Mouse (Mus musculus) heart, embryonic 16.5 days (tissue): ENCODE data around the gene Mthfd1. TPM values are rescaled to one million over a fixed set of nuclear protein-coding genes. Genes with fewer than 3 reads are reported as not detected.

Experiments
- ATAC-seq: fragments of 200-750 bp; cut with Nextera tagmentation; replicated peaks from 2 replicates; pipeline ENCODE4 v1.8.0; 2017; ENCODE audit warnings: moderate number of reproducible peaks; ENCODE audit not compliant: insufficient read depth, low FRiP score; ENCODE audit errors: extremely low read depth
- H3K27ac ChIP-seq: fragments of 300-500 bp; sonication (generic); 2 replicates; pipeline ENCODE4 v1.5.1; 2014; ENCODE audit warnings: mild to moderate bottlenecking, low read length, control low read depth, moderate library complexity
- H3K27me3 ChIP-seq: fragments of 300-500 bp; sonication (generic); 2 replicates; pipeline ENCODE4 v1.6.1; 2014; ENCODE audit warnings: low read length, mixed read lengths; ENCODE audit not compliant: control insufficient read depth, insufficient read depth
- H3K36me3 ChIP-seq: fragments of 300-500 bp; sonication (generic); 2 replicates; pipeline ENCODE4 v1.6.1; 2014; ENCODE audit not compliant: control insufficient read depth, insufficient read depth
- H3K4me1 ChIP-seq: fragments of 300-500 bp; sonication (generic); 2 replicates; pipeline ENCODE4 v1.6.1; 2014; ENCODE audit warnings: low read length, mixed read lengths; ENCODE audit not compliant: control insufficient read depth, insufficient read depth
- H3K4me2 ChIP-seq: fragments of 300-500 bp; sonication (generic); 2 replicates; pipeline ENCODE4 v1.6.1; 2014; ENCODE audit warnings: low read depth, mild to moderate bottlenecking, control low read depth, low read length
- H3K4me3 ChIP-seq: fragments of 300-500 bp; sonication (generic); 2 replicates; pipeline ENCODE4 v1.5.1; 2014; ENCODE audit warnings: mild to moderate bottlenecking, control low read depth, low read length
- H3K9ac ChIP-seq: fragments of 300-500 bp; sonication (generic); 2 replicates; pipeline ENCODE4 v1.6.1; 2014; ENCODE audit warnings: low read length, control low read depth
- H3K9me3 ChIP-seq: fragments of 300-500 bp; sonication (generic); replicated peaks from 2 replicates; pipeline ENCODE4 v1.6.1; 2016; ENCODE audit warnings: low read length; ENCODE audit not compliant: control insufficient read depth
- whole genome bisulfite sequencing: fragments of 180-500 bp; shearing (Covaris S2); extraction: QIAGEN DNeasy Blood & Tissue Kit; methylation state at CpG from one replicate; pipeline ENCODE4 v1.1.7; 2014; 5-methylcytosine and 5-hydroxymethylcytosine counted together
- polyA plus RNA-seq: library from polyadenylated mRNA; unstranded; fragments of >200 nt; fragmentation: Nextera tagmentation; extraction: Ambion mirVana; gene quantifications from 2 replicates; pipeline ENCODE4 v1.2.1, GENCODE M21; 2015

Gene Mthfd1
- polyA plus RNA-seq, 1 experiment from 2014 or later = 45.8 TPM

DNA sequence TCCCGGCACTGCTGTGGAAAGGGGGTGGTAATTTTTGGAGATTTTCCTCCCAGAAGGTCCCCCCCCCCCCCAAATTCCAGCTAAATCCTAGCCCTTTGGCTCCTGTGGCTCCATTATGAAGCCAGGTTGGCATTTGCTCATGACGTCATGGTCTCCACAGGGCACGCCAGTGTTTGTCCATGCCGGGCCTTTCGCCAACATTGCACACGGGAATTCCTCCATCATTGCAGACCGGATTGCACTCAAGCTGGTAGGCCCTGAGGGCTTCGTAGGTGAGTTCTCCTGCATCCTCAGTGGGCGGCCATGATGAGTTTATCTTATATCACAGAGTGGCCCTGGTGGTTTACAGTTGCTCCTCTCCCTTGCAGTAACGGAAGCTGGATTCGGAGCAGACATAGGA, 48.4 kb downstream of the Mthfd1 start:
- Histone ChIP-seq H3K36me3 (peaks cover 6% of the 10 kb centered on the region), H3K27me3 (no peaks in the 10 kb centered on the region), H3K9ac (no peak overlapping the region), H3K27ac (no peak overlapping the region), H3K9me3 (no peaks in the 10 kb centered on the region), H3K4me2 (no peak overlapping the region), H3K4me3 (no peak overlapping the region), H3K4me1 (peaks cover 17% of the 10 kb centered on the region)
- WGBS = 81% methylated on average over 11 of the region's 11 CpGs
- no peak for ATAC-seq

- no peak overlapping the region for H3K4me3 ChIP-seq
Measured at GRCm38 (mm10) chr12:76304199-76304598, 49.1 kb downstream of the Mthfd1 start.

DNA sequence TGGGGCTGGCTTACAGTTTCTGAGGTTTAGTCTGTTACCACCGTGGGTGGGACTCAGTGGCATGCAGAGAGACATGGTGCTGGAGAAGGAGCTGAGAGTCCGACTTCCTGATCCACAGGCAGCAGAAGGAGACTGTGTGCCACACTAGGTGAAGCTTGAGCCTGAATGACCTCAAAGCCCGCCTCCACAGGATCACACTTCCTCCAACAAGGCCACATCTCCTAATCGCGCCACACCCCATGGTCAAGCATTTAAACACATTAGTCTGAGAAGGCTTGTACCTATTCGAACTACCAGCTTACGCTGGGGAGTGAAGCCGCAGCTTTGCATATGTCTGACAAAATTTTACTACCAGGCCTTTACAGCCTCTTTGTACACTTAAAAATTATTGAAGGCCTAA, 50.0 kb downstream of the Mthfd1 start:
- WGBS = 89% methylated on average over 8 of the region's 8 CpGs
- H3K36me3 ChIP-seq = peaks cover 9% of the 10 kb centered on the region

More at GRCm38 (mm10) chr12:76304199-76304598, 49.1 kb downstream of the Mthfd1 start:
- peaks cover 18% of the 10 kb centered on the region for H3K4me1 ChIP-seq
- ATAC-seq = no peak
- H3K27ac ChIP-seq = no peak overlapping the region
- peaks cover 8% of the 10 kb centered on the region for H3K36me3 ChIP-seq
- H3K9ac ChIP-seq = no peak overlapping the region
- H3K9me3 ChIP-seq = no peaks in the 10 kb centered on the region
- 59% methylated on average over 4 of the region's 4 CpGs for WGBS
- no peaks in the 10 kb centered on the region for H3K27me3 ChIP-seq
- no peak overlapping the region for H3K4me2 ChIP-seq

DNA sequence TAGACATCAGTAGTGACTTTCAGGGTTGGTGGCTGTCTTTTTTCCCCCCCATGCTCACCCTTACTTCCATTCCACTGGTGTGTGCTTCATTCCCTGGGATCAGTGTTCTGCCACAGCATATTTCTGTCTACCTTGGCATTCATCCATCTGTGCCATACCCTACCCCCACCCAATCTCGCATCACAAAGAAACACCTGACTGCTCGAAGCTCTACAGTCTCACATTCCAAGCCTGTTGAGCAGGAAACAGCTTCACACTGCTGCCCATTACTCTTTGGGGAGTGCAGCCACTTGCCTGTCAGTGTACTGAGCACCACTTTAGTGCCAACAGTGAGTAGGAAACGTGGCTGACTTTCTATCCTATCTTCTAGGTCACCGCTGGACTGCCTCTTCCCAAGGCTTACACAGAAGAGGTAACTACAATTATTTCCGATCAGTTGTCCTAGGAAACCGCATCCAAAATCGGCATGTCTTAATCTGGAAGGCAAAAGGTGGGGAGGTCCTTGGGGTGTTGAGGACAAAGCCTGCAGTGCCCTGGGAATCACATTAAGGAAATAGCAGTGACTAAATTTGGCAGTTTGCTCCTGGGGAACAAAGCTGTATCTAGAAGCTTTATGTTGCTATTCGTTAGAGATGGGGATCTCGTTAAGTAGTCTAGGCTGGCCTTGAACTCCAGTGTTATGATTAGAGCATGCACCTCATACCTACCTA, 51.9 kb downstream of the Mthfd1 start:
- ATAC-seq = peak; percentile 26; the same call in 1 of the 2 replicates
- peaks cover 20% of the 10 kb centered on the region for H3K4me1 ChIP-seq
- H3K9ac ChIP-seq = no peak overlapping the region
- H3K4me3 ChIP-seq = no peak overlapping the region
- WGBS = 54% methylated on average over 9 of the region's 9 CpGs
- H3K9me3 ChIP-seq = no peaks in the 10 kb centered on the region
- H3K4me2 ChIP-seq = no peak overlapping the region
- H3K36me3 ChIP-seq = peaks cover 7% of the 10 kb centered on the region; the same call in 1 of the 2 replicates
- no peaks in the 10 kb centered on the region for H3K27me3 ChIP-seq
- H3K27ac ChIP-seq = peak overlapping the region; percentile 76

More for the DNA sequence above, 50.0 kb downstream of the Mthfd1 start:
- ATAC-seq = no peak
- H3K4me3 ChIP-seq = no peak overlapping the region
- no peaks in the 10 kb centered on the region for H3K9me3 ChIP-seq
- H3K27me3 ChIP-seq = no peaks in the 10 kb centered on the region
- no peak overlapping the region for H3K4me2 ChIP-seq
- H3K9ac ChIP-seq = no peak overlapping the region
- peaks cover 18% of the 10 kb centered on the region for H3K4me1 ChIP-seq
- no peak overlapping the region for H3K27ac ChIP-seq

DNA sequence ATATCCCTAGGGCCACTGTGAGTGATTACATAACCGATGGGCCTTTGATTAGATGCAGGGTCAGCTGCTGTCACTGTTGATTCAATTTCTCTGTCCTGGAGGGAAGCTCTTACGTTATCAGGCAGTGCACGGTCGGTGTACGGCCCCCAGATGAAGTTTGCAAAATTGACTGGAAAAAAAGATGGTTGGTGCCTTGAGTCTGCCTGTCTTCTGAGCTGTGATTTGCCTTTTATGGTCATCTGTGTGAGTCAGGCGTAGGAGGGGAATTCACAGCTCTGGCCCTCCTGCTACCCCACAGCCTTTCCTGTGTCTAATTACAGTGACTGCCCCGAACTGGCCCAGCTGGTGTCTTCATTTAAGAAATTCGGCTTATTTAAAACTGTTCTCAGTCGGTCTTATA, 52.9 kb downstream of the Mthfd1 start:
- peak; percentile 52 for ATAC-seq
- 24% methylated on average over 9 of the region's 9 CpGs for WGBS
- H3K36me3 ChIP-seq = peaks cover 7% of the 10 kb centered on the region; the same call in 1 of the 2 replicates
- H3K4me1 ChIP-seq = peaks cover 20% of the 10 kb centered on the region
- no peak overlapping the region for H3K4me3 ChIP-seq
- H3K9me3 ChIP-seq = no peaks in the 10 kb centered on the region
- H3K9ac ChIP-seq = no peak overlapping the region
- H3K27me3 ChIP-seq = no peaks in the 10 kb centered on the region
- no peak overlapping the region for H3K4me2 ChIP-seq
- peak overlapping the region; percentile 76 for H3K27ac ChIP-seq

GRCm38 (mm10) chr12:76308436-76308835, 53.3 kb downstream of the Mthfd1 start:
- Histone ChIP-seq H3K4me3 (no peak overlapping the region), H3K9ac (no peak overlapping the region), H3K27me3 (no peaks in the 10 kb centered on the region), H3K9me3 (no peaks in the 10 kb centered on the region), H3K27ac (peak overlapping the region; percentile 80), H3K36me3 (peaks cover 9% of the 10 kb centered on the region; the same call in 1 of the 2 replicates), H3K4me1 (peaks cover 20% of the 10 kb centered on the region), H3K4me2 (no peak overlapping the region)
- ATAC-seq = no peak
- WGBS = 76% methylated on average over 5 of the region's 5 CpGs

- Histone ChIP-seq H3K9ac (no peak overlapping the region), H3K27me3 (no peaks in the 10 kb centered on the region), H3K9me3 (no peaks in the 10 kb centered on the region), H3K27ac (no peak overlapping the region; the same call in 1 of the 2 replicates), H3K36me3 (peaks cover 17% of the 10 kb centered on the region), H3K4me2 (no peak overlapping the region), H3K4me3 (no peak overlapping the region), H3K4me1 (peaks cover 20% of the 10 kb centered on the region)
- WGBS = 68% methylated on average over 6 of the region's 6 CpGs
- no peak for ATAC-seq
Measured at GRCm38 (mm10) chr12:76310007-76310406, 54.9 kb downstream of the Mthfd1 start.

GRCm38 (mm10) chr12:76310633-76311032, 55.5 kb downstream of the Mthfd1 start:
- no peak for ATAC-seq
- peaks cover 18% of the 10 kb centered on the region for H3K36me3 ChIP-seq
- no peak overlapping the region for H3K4me2 ChIP-seq
- no peaks in the 10 kb centered on the region for H3K27me3 ChIP-seq
- no peaks in the 10 kb centered on the region for H3K9me3 ChIP-seq
- peaks cover 20% of the 10 kb centered on the region for H3K4me1 ChIP-seq
- 51% methylated on average over 6 of the region's 6 CpGs for WGBS
- no peak overlapping the region; the same call in 1 of the 2 replicates for H3K27ac ChIP-seq
- H3K9ac ChIP-seq = no peak overlapping the region
- H3K4me3 ChIP-seq = no peak overlapping the region

GRCm38 (mm10) chr12:76311227-76311626, 56.1 kb downstream of the Mthfd1 start:
- Histone ChIP-seq H3K4me2 (no peak overlapping the region), H3K27ac (no peak overlapping the region), H3K9me3 (no peaks in the 10 kb centered on the region), H3K9ac (no peak overlapping the region), H3K27me3 (no peaks in the 10 kb centered on the region), H3K4me1 (peaks cover 20% of the 10 kb centered on the region), H3K4me3 (no peak overlapping the region), H3K36me3 (peaks cover 20% of the 10 kb centered on the region)
- WGBS = 89% methylated on average over 9 of the region's 9 CpGs
- no peak for ATAC-seq
